10 mouse cellular contexts compared by ENCODE assay signal in the genomic region with DNA sequence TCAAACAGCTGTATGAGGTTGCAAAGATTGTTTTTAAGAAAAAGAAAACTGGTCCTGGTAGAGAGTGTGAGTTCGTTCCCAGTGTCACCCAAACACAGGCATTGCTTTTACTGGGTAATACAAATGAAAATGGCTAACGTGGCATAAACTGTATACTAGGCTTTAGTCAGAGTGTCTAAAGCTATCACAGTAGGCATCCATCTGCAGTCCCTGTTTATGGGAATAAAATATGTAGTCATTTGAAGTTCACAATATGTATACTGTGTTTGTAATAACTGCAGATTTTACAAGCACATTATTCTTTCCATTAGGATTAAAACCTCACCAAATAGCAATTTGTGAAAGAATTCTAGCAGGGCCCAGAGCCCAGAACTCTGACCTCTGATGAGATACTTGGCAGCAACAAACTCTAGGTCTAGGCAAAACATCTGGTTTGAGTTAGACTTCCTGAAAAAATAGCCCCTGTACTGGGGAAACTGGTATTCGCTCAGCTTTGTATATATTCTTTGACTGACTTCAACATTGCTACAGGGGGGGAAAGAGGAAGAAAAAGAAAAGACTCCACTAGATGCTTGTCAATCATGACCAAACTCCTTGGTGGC.
DNase-seq lines count a peak whose midpoint lies in the region; ATAC-seq and TF ChIP-seq lines count a peak whose summit lies in the region.
"Had no signal": no experiment of that assay in that cellular context is flagged by ENCODE, and none has a peak within 500 bp of the region (broad histone marks: within the 10 kb centered on the region; RNA-seq: fewer than 3 reads in every experiment).

No protein-coding gene starts in this region.

- peak overlapping the region; percentile 69 for H3K27ac ChIP-seq in lung, embryonic 14.5 days (ENCODE audit: low read depth)
- H3K27ac ChIP-seq in embryonic facial prominence, embryonic 15.5 days (replicated peaks): peak overlapping the region; percentile 74
- H3K27ac ChIP-seq in limb, embryonic 10.5 days: peak overlapping the region; percentile 37; the same call in 1 of the 2 replicates

- H3K36me3 ChIP-seq in lung, embryonic 14.5 days (ENCODE audit: insufficient read depth): no peaks in the 10 kb centered on the region
- H3K36me3 ChIP-seq in embryonic facial prominence, embryonic 15.5 days: no peaks in the 10 kb centered on the region
- no peaks in the 10 kb centered on the region for H3K36me3 ChIP-seq in limb, embryonic 10.5 days

- no peak for TF ChIP-seq CTCF in lung, embryonic 14.5 days (IDR thresholded peaks at IDR 0.05; ENCODE audit: low read depth)
- no peak for TF ChIP-seq CTCF in lung, adult 2 months (IDR thresholded peaks at IDR 0.05; ENCODE audit: insufficient read depth, low read length)

- H3K4me1 ChIP-seq in lung, embryonic 14.5 days (ENCODE audit: insufficient read depth): peaks cover 15% of the 10 kb centered on the region; the same call in 1 of the 2 replicates
- H3K4me1 ChIP-seq in lung, adult 2 months (ENCODE audit: control insufficient read depth, insufficient read depth, low read length): no peaks in the 10 kb centered on the region
- no peaks in the 10 kb centered on the region for H3K4me1 ChIP-seq in embryonic facial prominence, embryonic 15.5 days
- peaks cover 47% of the 10 kb centered on the region for H3K4me1 ChIP-seq in limb, embryonic 10.5 days

- no peaks in the 10 kb centered on the region for H3K9me3 ChIP-seq in lung, embryonic 14.5 days (ENCODE audit: low read depth, low read length)
- no peaks in the 10 kb centered on the region for H3K9me3 ChIP-seq in embryonic facial prominence, embryonic 15.5 days (replicated peaks)
- no peaks in the 10 kb centered on the region for H3K9me3 ChIP-seq in limb, embryonic 10.5 days (replicated peaks)

- TF ChIP-seq POLR2A in lung, adult 2 months (IDR thresholded peaks at IDR 0.05; ENCODE audit: borderline replicate concordance, extremely low read depth, low read depth, low read length): no peak

- peak; percentile 89 for DNase-seq in lung, embryonic 14.5 days
- no peak for DNase-seq in lung, adult 2 months
- DNase-seq in limb, embryonic 10.5 days (ENCODE audit: low spot score): no peak
- peak; percentile 8 for DNase-seq in yolk sac, embryonic 10.5 days (ENCODE audit: low spot score)
- no peak for DNase-seq in layer of hippocampus, adult 9-10 months (ENCODE audit: low spot score)
- DNase-seq: right cerebral cortex, postnatal 4 days had no signal

- no peak overlapping the region for H3K4me3 ChIP-seq in lung, embryonic 14.5 days (ENCODE audit: low read depth, low read length)
- no peak overlapping the region for H3K4me3 ChIP-seq in lung, adult 2 months (replicated peaks; ENCODE audit: extremely low read depth, low read depth, low read length)
- H3K4me3 ChIP-seq in embryonic facial prominence, embryonic 15.5 days (replicated peaks): no peak overlapping the region
- no peak overlapping the region for H3K4me3 ChIP-seq in limb, embryonic 10.5 days
- H3K4me3 ChIP-seq: myocyte had no signal

- H3K27me3 ChIP-seq in lung, embryonic 14.5 days (ENCODE audit: insufficient read depth, low read length): no peaks in the 10 kb centered on the region
- no peaks in the 10 kb centered on the region for H3K27me3 ChIP-seq in embryonic facial prominence, embryonic 15.5 days
- H3K27me3 ChIP-seq in limb, embryonic 10.5 days (ENCODE audit: low read depth, poor library complexity, severe bottlenecking): peaks cover 10% of the 10 kb centered on the region; the same call in 1 of the 2 replicates
- H3K27me3 ChIP-seq: Patski had no signal

- 39% methylated on average over 3 of the region's 3 CpGs for WGBS in lung, embryonic 14.5 days
- WGBS in lung, adult 2 months: 69% methylated on average over 3 of the region's 3 CpGs
- WGBS in embryonic facial prominence, embryonic 15.5 days: 57% methylated on average over 3 of the region's 3 CpGs
- WGBS in limb, embryonic 10.5 days: 38% methylated on average over 3 of the region's 3 CpGs

- no peak overlapping the region for H3K9ac ChIP-seq in lung, embryonic 14.5 days
- H3K9ac ChIP-seq in embryonic facial prominence, embryonic 15.5 days: no peak overlapping the region

- H3K4me2 ChIP-seq in lung, embryonic 14.5 days: no peak overlapping the region
- no peak overlapping the region for H3K4me2 ChIP-seq in embryonic facial prominence, embryonic 15.5 days (replicated peaks)

- peak; percentile 86 for ATAC-seq in lung, embryonic 14.5 days (ENCODE audit: insufficient read depth)
- ATAC-seq in embryonic facial prominence, embryonic 15.5 days (ENCODE audit: insufficient number of reproducible peaks, low FRiP score, low TSS enrichment, low read depth): no peak; the same call in 1 of the 2 replicates
- ATAC-seq in granulocyte monocyte progenitor cell, adult 5-6 weeks (replicated peaks; ENCODE audit: poor library complexity, severe bottlenecking): no peak
- ATAC-seq: Patski had no signal

Comparison
In these comparisons a context has a peak if more than half of its experiments do, and no peak if none do; other contexts are left out.
1. DNase-seq: peak in lung, embryonic 14.5 days (single experiment) and yolk sac, embryonic 10.5 days (single experiment); none in lung, adult 2 months (single experiment), limb, embryonic 10.5 days (single experiment) and layer of hippocampus, adult 9-10 months (single experiment).
2. Peak in every context shown above with its lines, with median percentiles within 50 percentile points of each other: H3K27ac ChIP-seq.